Mouse (Mus musculus): ENCODE results near the gene Arhgap27.

Arhgap27 gene

DNA sequence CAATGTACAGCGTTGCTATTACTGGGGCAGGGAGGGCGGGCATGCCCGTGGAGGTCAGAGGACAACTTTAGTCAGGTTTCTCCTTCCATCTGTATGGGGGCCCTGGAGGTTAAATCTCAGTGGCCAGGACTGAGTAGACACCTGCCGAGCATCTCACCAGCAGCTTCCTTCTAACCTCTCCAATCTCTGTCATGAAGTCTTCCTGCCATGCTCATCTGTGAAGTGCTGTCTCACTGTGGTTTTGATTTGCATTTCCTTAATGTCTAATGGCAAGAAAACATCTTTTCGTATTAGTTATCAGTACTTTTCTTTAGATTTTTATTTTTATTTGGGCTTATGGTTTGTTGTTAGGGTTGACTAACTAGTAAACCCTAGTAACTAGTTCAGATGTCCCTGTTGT lies 17.0 kb upstream of the Arhgap27 start:
- DNase-seq = no peak

DNA sequence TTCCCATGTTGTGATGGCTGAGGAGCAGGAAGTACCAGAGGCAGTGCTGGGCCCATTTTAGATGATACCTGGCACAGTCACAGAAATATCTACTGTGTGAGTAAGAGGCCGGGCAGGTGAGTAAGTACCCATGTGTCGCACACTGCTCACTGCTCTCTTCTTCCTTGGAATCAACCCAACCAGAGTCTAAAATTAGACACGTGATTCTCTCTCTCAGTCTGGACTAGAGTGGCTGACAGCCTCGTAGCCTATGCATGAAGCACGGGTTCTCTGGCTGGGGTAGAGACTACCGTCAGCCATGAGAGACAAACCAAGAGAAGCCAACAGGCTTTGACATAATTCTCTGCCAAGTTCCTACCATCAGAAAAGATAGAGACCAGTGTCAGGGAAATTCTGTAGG lies 14.8 kb upstream of the Arhgap27 start:
- DNase-seq = no peak

DNA sequence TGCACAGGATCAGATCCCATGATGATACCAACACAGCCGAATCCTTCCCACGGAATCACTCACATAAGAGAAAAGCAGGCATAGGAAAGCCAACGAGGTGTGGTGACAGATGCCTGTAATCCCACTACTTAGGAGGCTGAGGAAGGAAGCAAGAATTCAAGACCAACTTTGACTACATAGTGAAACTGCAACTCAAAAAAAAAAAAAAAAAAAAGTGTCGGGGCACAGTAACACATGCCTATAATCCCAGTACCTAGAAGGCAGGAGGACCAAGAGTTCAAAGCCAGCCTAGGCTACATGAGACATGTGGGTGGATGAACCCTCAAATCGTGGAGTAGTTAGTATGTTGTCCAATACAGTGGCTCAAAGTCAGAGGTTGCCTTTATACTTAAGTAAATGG lies 12.3 kb upstream of the Arhgap27 start:
- DNase-seq = no peak

DNA sequence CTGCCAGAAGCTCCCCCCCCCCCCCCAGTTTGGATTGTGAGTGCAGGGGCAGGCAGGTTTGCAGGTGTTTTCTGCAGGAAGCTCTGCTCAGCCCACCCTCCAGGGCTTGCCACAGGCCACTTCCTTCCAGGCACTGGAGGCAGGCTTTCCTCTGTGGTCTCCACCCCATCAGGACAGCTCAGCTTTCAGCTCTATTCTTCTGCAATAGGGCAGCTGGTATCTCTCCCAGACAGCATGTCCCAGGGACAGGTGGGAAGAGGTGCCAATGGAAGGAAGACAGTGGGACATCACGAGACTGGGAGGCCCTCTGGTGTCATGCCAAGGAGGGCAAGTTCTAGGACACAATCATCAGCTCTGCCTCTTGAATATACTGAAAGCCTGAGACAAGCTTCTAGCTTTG lies 11.8 kb upstream of the Arhgap27 start:
- peak; percentile 94 for DNase-seq

DNA sequence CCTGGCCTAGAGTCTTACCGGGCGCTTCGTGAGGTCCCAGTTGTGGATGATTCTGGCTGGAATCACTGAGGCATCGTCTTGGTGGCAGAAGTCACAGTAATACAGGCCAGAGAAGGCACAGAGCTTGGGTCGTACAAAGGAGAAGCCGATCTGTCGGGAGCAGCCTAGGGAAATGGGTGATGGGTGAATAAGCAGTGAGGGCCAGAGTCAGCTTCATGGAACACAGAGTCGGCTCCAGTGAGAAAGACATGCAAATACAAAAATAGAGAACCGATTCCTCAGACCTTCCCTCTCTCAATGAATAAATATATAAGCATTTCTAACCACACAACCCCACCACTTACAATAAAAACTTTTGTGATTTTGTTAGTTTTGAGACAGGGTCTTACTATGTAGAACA lies 10.4 kb upstream of the Arhgap27 start:
- DNase-seq = no peak

DNA sequence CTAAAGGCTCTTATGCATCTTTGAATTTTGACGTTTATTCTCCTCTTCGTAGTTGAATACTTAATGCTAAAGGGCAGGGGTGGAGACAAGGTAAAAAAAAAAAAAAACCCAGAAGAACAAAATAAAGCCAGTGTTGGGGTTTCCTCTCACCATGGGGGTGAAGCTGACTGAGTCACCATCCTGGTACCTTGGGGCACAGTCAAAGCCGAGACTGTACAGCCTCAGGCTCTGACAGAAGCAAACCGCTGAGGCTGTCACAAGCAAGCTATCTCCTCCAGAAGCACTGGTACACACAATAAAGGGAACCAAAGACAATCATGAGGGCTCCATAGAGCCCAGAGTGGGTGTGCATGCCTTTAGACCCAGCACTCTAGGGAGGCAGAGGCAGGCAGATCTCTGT lies 9.1 kb upstream of the Arhgap27 start:
- no peak for DNase-seq

DNA sequence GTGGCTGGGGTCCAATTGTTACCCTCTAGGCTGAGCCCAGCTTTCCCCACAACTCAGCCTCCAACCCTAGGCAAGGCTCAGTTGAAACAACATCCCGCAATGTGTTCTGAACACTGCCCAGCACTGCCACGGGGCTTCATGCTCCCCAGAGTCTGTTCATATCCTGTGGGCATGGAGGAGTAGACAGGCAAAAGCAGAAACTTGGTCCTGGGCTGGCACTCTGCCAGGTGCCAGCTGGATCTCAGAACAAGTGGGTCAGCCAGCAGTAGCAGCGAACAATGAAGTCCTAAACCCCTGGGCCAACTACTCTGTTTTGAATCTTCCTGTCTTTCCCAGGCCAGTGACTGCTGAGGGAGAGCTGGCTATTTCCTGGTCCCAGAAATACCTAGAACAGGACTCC lies 8.6 kb upstream of the Arhgap27 start:
- DNase-seq = peak; percentile 95

DNA sequence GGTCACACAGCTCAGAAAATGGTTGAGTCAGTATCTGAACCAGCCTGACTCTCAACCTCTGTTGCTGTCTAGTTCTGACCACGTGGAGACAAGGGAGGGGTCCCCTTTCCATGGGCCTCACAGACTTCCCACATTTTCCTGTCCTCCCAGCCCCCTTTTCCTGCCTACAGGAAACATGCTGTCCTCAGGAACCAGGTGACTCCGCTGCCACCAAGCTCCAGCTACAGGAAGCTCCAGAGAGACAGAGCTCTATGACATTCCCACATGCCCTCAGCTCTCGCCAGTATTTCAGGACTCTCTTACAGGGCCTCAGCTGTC lies 7.7 kb upstream of the Arhgap27 start:
- DNase-seq = peak; percentile 99

DNA sequence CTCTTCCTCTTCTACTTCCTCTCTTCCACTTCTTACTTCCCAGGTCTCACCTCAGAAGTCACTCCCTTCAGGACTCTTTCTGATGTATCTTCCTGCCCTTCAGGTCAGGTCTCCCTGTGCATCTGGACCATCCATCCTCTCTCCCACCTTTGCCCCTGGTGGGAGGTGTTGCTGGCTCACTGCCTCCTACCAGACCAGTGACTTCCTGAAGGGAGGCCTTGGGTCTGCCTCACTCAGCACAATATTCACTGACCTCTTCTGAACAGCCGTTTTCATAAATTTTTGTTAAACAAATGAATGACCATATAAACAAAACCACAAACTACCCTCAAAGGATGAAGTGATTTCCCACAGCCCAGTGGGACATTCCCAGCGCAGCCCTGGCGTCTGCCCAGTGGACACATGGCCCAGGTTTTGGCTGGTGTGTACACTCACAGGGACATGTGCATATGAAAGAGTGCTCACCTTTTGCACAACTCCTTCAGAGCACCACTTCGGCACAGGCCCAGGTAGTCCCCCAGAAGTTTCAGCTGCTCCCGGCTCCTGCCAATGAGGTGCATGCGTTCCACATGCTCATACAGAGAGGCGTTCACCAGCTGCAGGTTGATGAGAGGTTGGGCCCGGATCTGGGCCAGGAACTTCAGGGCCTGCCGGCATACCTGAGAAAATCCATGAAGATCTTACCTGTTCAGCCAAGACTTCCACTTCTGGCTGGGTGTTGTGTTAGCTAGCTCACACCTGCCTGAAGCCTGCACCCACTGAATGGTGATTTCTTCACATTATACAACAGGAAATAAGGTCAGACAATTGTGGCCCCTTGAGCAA lies 7.1 kb upstream of the Arhgap27 start:
- peak; percentile 93 for DNase-seq

DNA sequence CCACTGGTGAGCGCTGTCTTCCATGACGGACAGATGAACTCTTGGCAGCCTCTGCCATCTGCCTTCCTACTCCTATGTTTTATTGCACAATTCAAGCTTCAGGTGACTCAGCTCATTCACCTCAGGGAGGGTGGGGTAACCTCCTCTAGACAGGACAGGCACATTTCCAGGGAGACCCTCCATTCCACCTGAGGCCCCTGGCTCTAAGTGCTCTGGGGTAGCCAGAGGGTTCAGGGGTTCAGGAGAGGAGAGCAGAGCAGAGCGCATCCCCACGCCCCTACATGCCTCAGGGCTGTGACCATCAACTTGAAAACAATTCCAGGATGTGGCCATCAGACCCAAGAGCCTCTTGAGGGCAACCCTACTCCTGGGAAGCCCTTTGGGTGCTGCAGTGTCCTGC lies 2.0 kb upstream of the Arhgap27 start:
- peak; percentile 89 for DNase-seq

DNA sequence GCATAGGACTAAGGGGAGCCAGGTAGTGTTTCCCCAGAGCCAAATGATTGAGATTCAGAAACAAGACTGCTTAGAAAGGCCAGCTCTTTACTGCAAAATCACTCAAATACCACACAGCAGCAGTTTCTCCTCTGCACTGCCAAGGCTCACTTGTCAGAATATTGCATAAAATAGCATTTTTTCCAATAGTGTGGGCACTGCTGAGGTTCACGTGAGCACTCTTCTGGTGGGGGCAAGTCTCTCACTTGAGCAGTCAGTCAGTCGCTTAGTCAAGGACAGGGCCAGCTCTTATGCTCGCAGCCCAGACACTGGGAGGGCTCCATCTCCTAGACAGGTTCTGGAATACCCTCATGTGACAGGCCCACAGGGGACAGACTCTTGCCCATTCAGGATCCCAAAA lies 1.5 kb upstream of the Arhgap27 start:
- DNase-seq = no peak

DNA sequence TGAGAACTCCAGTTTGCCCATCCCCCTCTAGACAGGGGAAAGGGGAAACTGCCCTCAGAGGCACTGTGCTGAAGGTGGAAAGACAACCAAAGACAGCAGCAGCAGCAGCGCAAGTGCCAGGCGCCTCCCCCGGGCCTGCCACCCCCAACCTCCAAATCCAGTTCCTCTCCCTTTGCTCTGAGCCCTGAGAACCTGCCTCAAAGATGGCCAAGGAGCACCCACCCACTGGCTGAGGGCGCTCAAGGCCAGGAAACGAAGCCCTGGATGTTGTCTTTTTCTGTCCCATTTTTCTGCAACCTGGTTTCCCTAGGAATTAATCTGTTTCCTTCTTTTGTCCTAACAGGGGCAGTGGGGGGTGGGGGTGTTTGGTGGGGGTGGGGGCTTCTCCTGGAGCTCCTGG lies 843 bp upstream of the Arhgap27 start:
- peak; percentile 93 for DNase-seq

DNA sequence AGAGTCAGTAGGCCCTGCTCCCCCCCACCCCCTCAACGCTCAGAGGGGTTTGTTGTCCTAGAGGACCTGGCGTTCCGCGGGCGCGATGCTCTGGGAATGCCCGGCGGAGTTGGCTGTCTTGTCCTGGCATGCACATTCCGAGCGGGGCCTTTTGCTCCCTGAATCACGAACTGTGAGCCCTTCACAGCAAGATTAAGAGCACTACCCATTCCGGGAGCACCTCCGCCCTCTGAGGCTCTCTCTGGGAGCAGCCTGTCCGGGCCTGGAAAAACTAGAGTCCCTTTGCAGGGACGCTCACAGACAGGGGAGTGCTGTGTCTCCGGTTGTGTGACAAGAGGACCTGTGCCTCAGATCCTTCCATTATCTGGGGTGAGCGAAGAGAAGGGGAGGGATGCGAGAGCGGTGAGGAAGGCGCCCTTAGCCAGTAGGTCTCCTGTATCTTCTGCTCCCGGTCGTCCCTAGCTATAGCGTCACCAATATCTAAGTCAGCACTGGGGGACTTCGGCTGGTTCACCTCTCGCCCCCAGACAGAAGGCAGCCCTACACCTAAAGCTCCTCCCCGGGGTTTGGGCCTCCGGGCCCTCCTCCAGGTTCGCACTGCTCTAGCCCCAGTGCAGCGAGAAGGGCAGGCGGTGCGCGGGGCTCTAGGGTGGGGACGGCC lies 841 bp downstream of the Arhgap27 start:
- DNase-seq = peak; percentile 94

DNA sequence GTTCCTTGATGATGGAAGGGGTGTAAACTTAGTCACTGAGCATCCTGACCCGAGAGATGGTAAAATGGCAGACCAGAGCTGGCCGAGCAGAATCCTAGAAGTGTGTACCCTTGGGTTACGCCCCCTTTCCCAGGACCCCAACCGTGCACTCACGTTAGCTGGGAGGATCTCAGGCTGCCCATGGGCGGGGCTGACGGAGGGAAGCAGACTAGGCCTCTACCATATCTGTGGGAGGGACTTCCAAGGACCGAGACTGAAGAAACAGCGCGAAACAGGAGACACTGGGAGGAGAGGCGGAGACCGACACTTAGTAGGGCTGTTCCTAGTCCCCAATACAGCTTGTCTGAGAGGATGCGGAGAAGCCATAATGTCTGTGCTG lies 1.4 kb downstream of the Arhgap27 start:
- peak; percentile 95 for DNase-seq

DNA sequence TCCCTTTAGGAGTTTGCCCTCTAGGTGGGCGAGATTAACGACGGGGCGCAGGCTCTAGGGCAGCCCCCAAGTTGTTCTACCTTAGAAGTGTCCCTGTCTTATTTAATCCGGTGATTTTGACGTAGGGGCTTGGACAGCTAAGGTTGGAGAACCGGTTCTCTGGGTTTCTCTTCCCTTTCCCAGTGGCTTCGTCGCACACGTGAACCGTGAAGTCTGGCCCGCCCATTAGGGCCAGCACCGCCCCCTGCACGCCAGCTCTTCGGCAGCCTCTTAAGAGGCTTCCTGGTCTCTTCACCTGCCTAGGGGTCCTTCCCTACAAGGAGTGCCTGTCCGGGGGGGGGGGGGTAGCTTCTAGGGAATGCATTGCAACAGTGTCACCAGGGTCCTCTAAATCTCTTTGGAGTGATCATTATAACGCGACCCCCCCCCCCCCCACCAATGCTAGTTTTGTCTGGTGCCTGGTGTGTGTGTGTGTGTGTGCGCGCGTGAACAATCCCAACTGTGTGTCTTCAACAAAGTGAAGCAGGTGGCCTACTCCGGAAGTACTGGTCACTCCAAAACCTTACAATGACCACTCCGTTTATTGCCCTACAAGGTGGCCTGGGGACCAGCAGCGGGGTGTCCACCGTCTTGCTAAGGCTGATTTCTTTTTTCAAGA lies 2.0 kb downstream of the Arhgap27 start:
- DNase-seq = peak; percentile 93

DNA sequence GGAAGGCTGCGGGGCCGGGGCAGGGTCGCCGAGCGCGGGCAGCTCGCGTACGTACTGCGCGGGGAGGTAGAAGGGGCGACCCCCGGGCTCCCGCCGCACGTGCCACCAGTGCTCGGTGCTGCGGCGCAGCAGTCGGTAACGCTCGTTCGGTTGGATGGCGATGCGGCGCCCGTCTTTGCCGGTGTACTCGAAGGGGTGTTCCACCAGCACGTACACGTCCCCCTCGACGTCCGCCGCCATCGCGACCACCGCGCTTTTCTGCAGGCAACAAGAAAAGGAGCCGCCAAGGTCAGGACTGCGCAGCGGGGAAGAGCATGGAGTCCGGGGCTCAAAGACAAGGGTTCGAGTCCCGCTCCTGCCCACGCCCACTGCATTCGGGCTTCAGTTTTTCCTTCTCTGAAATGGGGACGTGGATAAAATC lies 2.8 kb downstream of the Arhgap27 start:
- DNase-seq = peak; percentile 93

DNA sequence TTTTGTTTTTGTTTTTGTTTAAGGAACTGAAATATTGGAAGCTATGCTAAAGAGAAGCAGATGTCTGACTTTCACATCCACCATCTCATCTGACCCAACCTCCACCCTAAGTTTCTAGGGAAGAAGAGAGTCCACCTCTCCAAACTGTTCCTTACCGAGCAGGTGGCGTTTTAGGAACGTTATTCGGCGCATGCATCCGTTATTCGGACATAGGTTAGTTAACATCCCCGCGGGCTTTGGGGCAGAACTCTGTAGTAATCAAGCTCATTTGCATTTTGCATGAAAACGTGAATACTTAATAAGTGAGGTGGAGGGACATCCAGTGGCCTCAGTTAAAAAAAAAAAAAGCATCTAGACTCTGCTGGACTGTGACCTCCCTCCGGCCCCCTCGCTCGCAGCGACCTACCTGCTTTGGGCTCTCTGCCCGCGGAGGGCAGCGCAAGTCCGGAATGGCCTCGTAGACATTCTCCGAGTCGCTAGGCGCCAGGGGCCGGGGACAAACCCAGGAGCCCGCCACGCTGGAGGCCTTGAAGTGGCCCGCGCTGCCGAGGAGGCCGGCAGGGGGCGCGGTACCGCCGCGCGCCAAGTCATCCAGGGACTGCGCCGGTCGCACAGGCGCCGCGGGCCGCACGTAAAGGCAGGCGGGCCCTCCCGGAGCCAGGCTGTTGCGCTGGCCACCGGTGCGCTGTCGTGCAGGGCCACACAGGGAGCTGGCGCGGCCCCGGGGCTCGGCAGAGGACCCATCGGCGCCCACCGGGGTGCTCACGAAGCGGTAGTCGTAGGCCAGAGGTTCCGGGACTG lies 3.5 kb downstream of the Arhgap27 start:
- DNase-seq = peak; percentile 98

DNA sequence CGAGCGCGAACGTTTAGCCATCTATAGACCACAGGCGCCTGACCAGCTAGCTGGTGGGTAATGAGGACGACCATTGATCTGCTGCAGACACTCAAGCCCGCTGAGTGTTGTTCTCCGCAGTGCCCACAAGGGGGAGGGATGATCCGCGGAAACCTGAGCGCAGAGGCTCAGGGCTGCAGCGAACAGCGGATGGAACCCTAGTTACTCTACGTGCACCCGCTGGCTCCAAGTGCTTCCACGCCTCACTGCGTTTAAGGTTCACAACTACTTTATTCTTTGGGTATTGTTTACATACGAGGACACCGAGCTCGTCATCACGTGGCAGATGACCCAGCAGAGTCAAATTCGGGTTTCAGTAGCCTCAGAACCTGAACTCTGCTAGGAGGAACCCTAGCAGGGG lies 4.4 kb downstream of the Arhgap27 start:
- DNase-seq = peak; percentile 96

DNA sequence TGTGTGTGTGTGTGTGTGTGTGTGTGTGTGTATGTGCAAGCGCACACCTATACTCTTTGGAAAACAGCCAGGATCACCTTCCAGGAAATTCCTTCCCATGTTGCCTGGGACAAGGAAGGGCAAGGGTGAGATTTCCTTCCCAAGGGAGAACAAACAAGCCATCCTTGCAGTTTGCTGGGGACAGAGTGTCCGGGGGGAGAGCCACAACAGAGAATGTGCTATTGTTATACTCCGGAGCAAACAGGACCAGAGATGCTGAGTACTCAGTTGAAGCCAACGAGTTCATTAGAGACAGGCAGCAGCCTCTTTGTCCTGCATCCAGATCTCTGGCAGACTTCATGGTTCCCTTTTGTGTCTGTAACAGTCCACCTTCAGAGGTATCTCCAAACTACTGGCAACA lies 5.2 kb downstream of the Arhgap27 start:
- DNase-seq = peak; percentile 98

DNA sequence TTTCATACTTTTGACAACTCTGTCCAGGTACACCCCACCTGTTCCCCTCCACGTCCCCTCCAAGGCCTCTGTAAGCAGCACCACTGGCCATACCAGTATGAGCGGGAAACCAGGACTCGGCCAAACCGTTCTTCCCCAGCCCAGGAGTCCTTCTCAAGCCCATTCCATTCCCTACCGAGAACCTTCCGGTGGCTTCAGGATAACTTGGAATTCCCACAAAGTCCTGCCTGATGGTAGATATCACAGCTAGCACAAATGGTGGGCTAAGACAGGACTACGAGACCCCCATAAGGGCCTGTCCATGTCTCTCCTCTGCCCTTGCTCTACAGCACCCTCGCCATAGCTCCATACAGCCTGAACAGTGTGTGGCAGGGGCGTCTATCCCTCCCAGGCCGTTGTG lies 5.8 kb downstream of the Arhgap27 start:
- peak; percentile 91 for DNase-seq

DNA sequence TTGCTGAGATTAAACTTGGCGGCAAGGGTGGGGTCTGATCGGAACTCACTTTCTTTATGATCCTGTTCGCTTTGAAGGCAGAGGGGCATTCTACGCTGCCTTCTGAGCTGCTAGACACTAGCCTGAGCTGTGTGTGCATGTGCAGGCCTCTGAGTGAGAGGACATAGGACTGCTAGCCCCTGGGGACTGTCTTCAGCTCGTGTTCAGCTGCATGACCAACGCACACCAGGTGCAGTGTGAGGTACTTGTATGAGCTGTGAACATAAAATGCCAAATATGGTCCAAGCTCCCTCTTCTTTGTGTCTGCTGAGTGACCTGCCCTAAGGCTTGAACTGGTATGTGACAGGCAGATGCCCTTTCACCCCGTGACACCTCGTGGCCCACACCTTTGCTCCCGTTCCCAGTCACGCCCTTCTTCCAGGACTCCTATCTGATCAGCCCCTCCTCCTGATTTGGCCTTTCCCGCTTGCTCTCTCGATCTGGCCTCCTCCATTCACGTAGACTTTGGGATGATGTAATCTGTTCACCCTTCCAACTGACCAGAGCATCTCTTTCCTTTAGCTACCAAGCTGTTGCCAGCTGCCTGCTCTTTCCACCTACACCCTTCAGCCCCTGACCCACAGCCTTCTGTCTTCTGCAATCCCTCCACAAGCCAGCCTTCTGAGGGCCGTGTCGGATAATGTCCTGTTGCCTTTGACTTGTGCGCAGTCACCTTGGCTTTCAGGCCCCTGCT lies 6.4 kb downstream of the Arhgap27 start:
- peak; percentile 91 for DNase-seq

DNA sequence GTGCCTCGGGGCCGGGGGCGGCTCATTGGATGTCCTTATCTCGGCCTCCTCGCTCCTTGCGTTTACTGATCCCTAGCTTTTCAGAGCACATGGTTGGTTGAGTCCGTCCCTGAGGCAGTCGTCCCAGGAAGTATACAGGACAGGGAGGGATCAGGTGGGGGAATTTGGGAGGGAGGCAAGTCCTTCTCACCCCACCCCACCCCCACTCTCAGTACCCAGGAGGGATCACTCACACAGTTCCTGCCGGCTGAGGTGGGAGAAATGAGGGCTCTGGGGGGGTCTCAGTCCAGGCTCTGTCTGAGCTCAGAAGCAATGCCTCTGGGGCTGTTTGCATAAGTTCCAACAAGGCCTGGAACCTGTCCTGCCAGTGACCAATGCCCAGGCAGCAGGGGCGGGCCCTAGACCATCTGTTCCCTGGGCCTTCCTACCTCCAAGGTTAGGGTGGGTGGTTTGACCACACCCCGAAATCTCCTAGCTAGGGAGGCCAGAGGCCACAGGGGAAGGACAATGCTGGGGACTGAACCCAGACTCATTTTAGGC lies 7.4 kb downstream of the Arhgap27 start:
- DNase-seq = peak; percentile 93

All from heart, adult 11 months (tissue).